Mouse (Mus musculus) thymus, adult 2 months (tissue): ENCODE data around the gene Adcyap1r1. TPM values are rescaled to one million over a fixed set of nuclear protein-coding genes. Genes with fewer than 3 reads are reported as not detected.

Experiments
- DNase-seq: peaks from one replicate; pipeline ENCODE4 v3.0.0; 2021
- H3K27ac ChIP-seq: fragments of 200-500 bp; 2 replicates; pipeline ENCODE4 v1.5.1; 2012; ENCODE audit warnings: low read length, control low read depth; ENCODE audit not compliant: control insufficient read depth, insufficient read depth
- H3K27me3 ChIP-seq: fragments of 200-500 bp; 2 replicates; pipeline ENCODE4 v1.6.1; 2012; ENCODE audit warnings: mild to moderate bottlenecking, low read length, moderate library complexity, mixed read lengths; ENCODE audit not compliant: control insufficient read depth, insufficient read depth
- H3K36me3 ChIP-seq: fragments of 200-500 bp; 2 replicates; pipeline ENCODE4 v1.6.1; 2012; ENCODE audit warnings: mild to moderate bottlenecking, low read length, moderate library complexity; ENCODE audit not compliant: control insufficient read depth, insufficient read depth
- H3K4me1 ChIP-seq: fragments of 200-500 bp; replicated peaks from 2 replicates; pipeline ENCODE4 v1.6.1; 2012; ENCODE audit warnings: low read length; ENCODE audit not compliant: control insufficient read depth, insufficient read depth
- H3K4me3 ChIP-seq: fragments of 200-500 bp; 2 replicates; pipeline ENCODE4 v1.5.1; 2012; ENCODE audit warnings: mild to moderate bottlenecking, low read length, control low read depth, moderate library complexity; ENCODE audit not compliant: control insufficient read depth, insufficient read depth
- CTCF ChIP-seq: fragments of 200-500 bp; IDR thresholded peaks from 2 replicates; pipeline ENCODE4 v1.5.1; 2012; ENCODE audit warnings: mild to moderate bottlenecking, control low read depth, low read length, moderate library complexity, borderline replicate concordance; ENCODE audit not compliant: control insufficient read depth, poor library complexity, insufficient read depth; ENCODE audit errors: extremely low read depth
- POLR2A ChIP-seq: fragments of 200-500 bp; IDR thresholded peaks from 2 replicates; pipeline ENCODE4 v1.6.1; 2012; ENCODE audit warnings: mild to moderate bottlenecking, low read length, control low read depth, moderate library complexity; ENCODE audit not compliant: control insufficient read depth, poor library complexity, insufficient read depth; ENCODE audit errors: extremely low read depth
- WGBS: fragments of 180-500 bp; shearing (Covaris S2); methylation state at CpG from one replicate; pipeline ENCODE4 v1.1.7; 2018; 5-methylcytosine and 5-hydroxymethylcytosine counted together
- polyA plus RNA-seq: library from polyadenylated mRNA; depleted of rRNA; stranded (reverse); fragments of >200 nt; gene quantifications from 2 replicates; pipeline ENCODE4 v1.2.3, GENCODE M21; 2012

Gene Adcyap1r1
- polyA plus RNA-seq, 1 experiment: 1.8 TPM

DNA sequence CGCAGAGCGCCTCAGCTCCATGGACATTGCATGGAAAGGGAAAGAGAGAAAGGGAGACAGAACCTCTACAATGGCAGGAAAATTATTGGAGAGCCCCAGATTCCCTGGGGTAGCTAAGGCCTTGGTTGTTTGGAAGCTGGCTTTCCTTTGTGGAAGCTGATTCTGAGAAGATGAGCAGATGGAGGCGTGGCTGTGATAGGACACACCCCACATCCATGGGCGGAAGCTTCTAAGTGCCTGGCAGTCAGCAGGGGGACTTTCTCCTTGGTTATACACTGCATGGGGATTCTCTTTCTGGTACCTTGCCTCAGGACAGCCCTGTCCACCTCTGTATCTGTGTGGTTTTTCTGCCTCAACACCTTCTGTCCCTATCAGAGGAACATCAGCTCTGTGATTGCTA lies 33.4 kb downstream of the Adcyap1r1 start:
- no peak for TF ChIP-seq CTCF
- TF ChIP-seq POLR2A: no peak
- no peak for DNase-seq
- Histone ChIP-seq H3K36me3 (no peaks in the 10 kb centered on the region), H3K27me3 (no peaks in the 10 kb centered on the region), H3K27ac (no peak overlapping the region), H3K4me3 (no peak overlapping the region), H3K4me1 (no peaks in the 10 kb centered on the region)
- 80% methylated on average over 4 of the region's 4 CpGs for WGBS

DNA sequence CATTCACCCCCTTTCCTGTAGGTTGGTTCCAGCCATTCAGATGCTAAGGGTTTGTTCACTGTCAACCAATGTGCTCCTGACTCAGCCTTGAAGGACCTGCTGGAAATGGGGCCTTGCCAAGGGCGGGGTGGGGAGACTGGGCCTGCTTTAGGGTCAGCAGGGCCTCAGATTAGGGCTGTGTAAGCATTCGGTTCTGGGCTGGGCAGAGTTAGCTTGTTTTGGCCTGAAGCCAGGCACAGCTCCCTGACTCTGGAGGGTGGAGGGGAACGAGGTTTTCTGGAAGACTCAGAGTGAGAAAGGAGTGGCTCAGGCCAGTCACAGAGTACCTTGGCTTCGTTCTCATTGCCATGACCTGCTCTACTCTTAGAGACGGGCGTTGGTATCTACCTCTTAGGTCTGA lies 35.9 kb downstream of the Adcyap1r1 start:
- WGBS: 63% methylated on average over 6 of the region's 6 CpGs
- no peak for TF ChIP-seq CTCF
- no peak for TF ChIP-seq POLR2A
- no peak for DNase-seq

DNA sequence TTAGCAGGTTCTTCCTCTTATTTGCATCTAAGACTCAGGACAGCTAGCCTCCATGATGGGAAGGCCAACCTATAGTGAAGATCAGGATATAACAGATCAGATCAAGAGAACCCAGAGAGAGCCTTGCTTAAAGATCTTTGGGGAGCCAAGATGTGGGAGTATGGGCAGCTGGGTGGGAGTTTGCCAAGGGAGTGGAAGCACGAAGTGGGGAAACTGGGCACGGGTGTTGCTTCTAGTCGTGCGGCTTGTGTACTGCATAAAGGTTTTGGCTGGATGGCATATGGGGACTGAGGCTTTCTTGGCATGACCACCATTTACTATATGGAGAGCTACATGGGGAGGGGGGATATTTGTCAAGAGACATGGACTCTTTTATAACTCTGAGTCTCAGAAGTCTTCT lies 44.4 kb downstream of the Adcyap1r1 start:
- DNase-seq: no peak
- Histone ChIP-seq H3K36me3 (no peaks in the 10 kb centered on the region), H3K4me3 (no peak overlapping the region), H3K4me1 (no peaks in the 10 kb centered on the region), H3K27ac (no peak overlapping the region), H3K27me3 (no peaks in the 10 kb centered on the region)
- TF ChIP-seq POLR2A: no peak
- TF ChIP-seq CTCF: no peak
- WGBS: 95% methylated on average over 4 of the region's 4 CpGs

More for the DNA sequence above, 35.9 kb downstream of the Adcyap1r1 start:
- Histone ChIP-seq H3K4me3 (no peak overlapping the region), H3K27ac (no peak overlapping the region), H3K36me3 (no peaks in the 10 kb centered on the region), H3K27me3 (no peaks in the 10 kb centered on the region), H3K4me1 (no peaks in the 10 kb centered on the region)

DNA sequence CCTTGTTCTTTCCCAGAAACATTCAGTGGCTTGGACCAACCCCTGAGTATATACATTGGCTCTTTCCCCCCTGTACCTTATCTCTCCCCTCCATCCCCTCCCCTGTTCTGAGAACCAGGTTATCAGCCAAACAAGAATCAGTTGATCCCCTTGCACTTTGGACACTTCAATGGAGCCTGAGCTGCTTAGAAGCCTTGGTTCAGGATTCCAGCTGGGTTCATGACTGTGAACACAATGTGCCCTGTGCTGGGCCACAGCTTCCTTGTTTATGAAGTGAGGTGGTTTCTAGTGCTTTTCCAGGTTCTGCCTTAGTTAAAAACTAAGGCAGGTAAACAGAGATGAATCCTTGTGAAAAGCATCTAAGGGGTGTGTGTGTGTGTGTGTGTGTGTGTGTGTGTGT lies 47.0 kb downstream of the Adcyap1r1 start:
- no peak for DNase-seq
- TF ChIP-seq CTCF: no peak
- no peaks in the 10 kb centered on the region for H3K4me1 ChIP-seq
- H3K27ac ChIP-seq: no peak overlapping the region
- no peaks in the 10 kb centered on the region for H3K36me3 ChIP-seq
- no peak overlapping the region for H3K4me3 ChIP-seq
- H3K27me3 ChIP-seq: no peaks in the 10 kb centered on the region

DNA sequence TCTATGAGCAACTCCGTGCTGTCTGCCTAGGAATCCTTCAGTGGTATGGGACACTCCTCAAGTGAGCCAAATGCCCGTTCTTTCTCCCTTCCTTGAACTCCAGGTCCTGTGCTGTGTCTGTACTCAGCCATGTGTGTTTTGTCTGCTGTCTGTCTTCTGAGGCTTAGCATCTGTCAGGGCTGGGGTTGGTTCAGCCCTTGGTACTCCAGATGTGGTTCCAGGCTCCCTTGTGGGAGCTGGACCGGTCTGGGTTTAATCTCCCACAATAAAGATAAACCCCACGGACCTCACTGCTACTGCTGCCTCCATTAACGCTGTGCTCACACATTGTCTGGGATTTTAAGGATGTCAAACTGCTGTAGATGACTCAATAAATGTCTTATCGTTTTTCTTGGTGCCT lies 49.3 kb downstream of the Adcyap1r1 start:
- no peak overlapping the region for H3K27ac ChIP-seq
- 79% methylated on average over 6 of the region's 6 CpGs for WGBS
- no peaks in the 10 kb centered on the region for H3K27me3 ChIP-seq

DNA sequence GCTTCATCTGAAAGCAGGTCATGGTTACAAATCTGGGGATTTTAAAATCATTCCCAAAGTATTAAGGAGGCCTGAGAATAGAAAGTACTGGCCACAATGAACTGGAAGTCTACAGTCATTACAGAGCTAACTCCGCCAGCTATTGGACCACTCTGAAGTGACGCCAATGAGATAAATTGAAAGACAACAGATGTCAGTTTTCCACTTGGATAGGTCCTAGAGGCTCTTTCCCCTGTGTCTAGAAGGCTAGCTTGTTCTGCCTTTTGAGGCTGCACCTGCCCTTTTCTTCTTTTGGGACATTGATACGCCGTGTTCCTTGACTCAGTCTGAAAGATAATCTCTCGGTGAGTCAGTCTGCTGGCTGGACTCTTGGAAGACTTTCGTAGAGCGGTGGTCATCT lies 50.5 kb downstream of the Adcyap1r1 start:
- TF ChIP-seq POLR2A: no peak
- TF ChIP-seq CTCF: no peak
- Histone ChIP-seq H3K27me3 (no peaks in the 10 kb centered on the region), H3K27ac (no peak overlapping the region), H3K4me3 (no peak overlapping the region), H3K4me1 (no peaks in the 10 kb centered on the region), H3K36me3 (no peaks in the 10 kb centered on the region)
- 95% methylated on average over 7 of the region's 7 CpGs for WGBS
- DNase-seq: no peak

More for the DNA sequence above, 49.3 kb downstream of the Adcyap1r1 start:
- H3K36me3 ChIP-seq: no peaks in the 10 kb centered on the region
- no peak for TF ChIP-seq POLR2A
- no peak for TF ChIP-seq CTCF
- DNase-seq: no peak
- no peaks in the 10 kb centered on the region for H3K4me1 ChIP-seq
- H3K4me3 ChIP-seq: no peak overlapping the region

DNA sequence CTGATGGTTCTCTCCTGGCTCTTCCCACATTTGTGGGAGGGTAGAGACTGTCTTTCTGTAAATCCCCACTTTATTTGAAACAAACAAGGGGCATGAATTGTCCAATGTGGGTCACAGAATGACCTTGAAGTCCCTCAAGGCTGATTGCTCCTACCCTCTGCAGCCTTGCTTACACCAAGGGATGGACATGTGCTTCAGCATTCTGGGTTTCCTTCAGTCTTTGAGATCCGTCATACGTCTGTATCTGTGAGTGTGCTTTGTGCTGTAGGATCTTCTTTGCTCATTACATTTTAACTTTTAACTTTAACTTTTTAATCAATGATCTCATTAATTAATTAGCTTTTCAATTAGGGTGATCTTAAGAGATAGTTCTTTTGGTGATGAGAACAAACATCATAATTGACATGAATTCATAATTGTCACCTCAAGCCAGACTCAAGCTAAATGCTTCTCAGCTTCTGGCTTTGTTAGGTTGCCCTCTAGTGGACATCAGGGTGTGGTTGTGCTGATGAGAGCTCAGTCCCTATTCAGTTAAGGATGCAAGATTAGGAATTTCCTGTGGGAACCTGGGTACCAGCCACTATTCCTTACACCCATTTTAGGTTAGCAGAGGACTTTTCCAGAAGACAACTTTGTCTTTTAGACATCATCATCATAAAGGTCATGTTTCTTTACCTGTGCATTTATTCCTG lies 53.2 kb downstream of the Adcyap1r1 start:
- H3K36me3 ChIP-seq: no peaks in the 10 kb centered on the region
- TF ChIP-seq CTCF (no peak), POLR2A (no peak)
- no peaks in the 10 kb centered on the region for H3K4me1 ChIP-seq
- no peak overlapping the region for H3K27ac ChIP-seq
- 99% methylated on average over 2 of the region's 2 CpGs for WGBS
- no peak overlapping the region for H3K4me3 ChIP-seq
- H3K27me3 ChIP-seq: no peaks in the 10 kb centered on the region
- no peak for DNase-seq
